Comparison of ENCODE assay signal across 11 mouse cellular contexts in genomic region chr11:118364021-118364420, GRCm38 (mm10). TPM values are rescaled to one million over a fixed set of nuclear protein-coding genes. Genes with fewer than 3 reads are reported as not detected.
DNase-seq lines count a peak whose midpoint lies in the region; ATAC-seq and TF ChIP-seq lines count a peak whose summit lies in the region.
"Had no signal": no experiment of that assay in that cellular context is flagged by ENCODE, and none has a peak within 500 bp of the region (broad histone marks: within the 10 kb centered on the region; RNA-seq: fewer than 3 reads in every experiment).

No protein-coding gene starts in this region.

- no peaks in the 10 kb centered on the region for H3K27me3 ChIP-seq in thymus, adult 2 months (ENCODE audit: control insufficient read depth, insufficient read depth, low read length)
- H3K27me3 ChIP-seq in stomach, embryonic 15.5 days (replicated peaks) = no peaks in the 10 kb centered on the region

- H3K27ac ChIP-seq in thymus, adult 2 months (ENCODE audit: control insufficient read depth, insufficient read depth, low read length) = no peak overlapping the region
- peak overlapping the region; percentile 94 for H3K27ac ChIP-seq in embryonic fibroblast, embryonic 13.5 days (ENCODE audit: insufficient read depth, low read length)
- 0 out of 2 replicates have a peak overlapping the region, but pooled peaks have one; percentile 55 for H3K27ac ChIP-seq in stomach, embryonic 15.5 days

- no peak overlapping the region for H3K9ac ChIP-seq in stomach, embryonic 15.5 days

- peaks cover 14% of the 10 kb centered on the region for H3K4me1 ChIP-seq in thymus, adult 2 months (replicated peaks; ENCODE audit: control insufficient read depth, insufficient read depth, low read length)
- H3K4me1 ChIP-seq in embryonic fibroblast, embryonic 13.5 days (ENCODE audit: control insufficient read depth, insufficient read depth, low read length) = peaks cover 52% of the 10 kb centered on the region
- H3K4me1 ChIP-seq in stomach, embryonic 15.5 days = peaks cover 39% of the 10 kb centered on the region

- H3K9me3 ChIP-seq in stomach, embryonic 15.5 days = no peaks in the 10 kb centered on the region

- H3K36me3 ChIP-seq in thymus, adult 2 months (ENCODE audit: control insufficient read depth, insufficient read depth, low read length) = no peaks in the 10 kb centered on the region
- H3K36me3 ChIP-seq in stomach, embryonic 15.5 days = no peaks in the 10 kb centered on the region

- no peak overlapping the region for H3K4me2 ChIP-seq in stomach, embryonic 15.5 days

- TF ChIP-seq POLR2A in thymus, adult 2 months (IDR thresholded peaks at IDR 0.05; ENCODE audit: control insufficient read depth, extremely low read depth, insufficient read depth, low read length, poor library complexity) = no peak
- TF ChIP-seq POLR2A in embryonic fibroblast, embryonic 13.5 days (IDR thresholded peaks at IDR 0.05; ENCODE audit: low read depth, low read length) = no peak

- DNase-seq in heart, postnatal 4 days = peak; percentile 3
- no peak for DNase-seq in heart, adult 9 months (ENCODE audit: low spot score in 2 of 2)
- peak; percentile 5 for DNase-seq in thymus, postnatal 4 days
- no peak for DNase-seq in thymus, adult 2 months
- no peak for DNase-seq in layer of hippocampus, adult 9-10 months (ENCODE audit: low spot score)
- DNase-seq: gastrocnemius, postnatal 36 days; lung, postnatal 14 days had no signal

- no peak for TF ChIP-seq CTCF in thymus, adult 2 months (IDR thresholded peaks at IDR 0.05; ENCODE audit: borderline replicate concordance, control insufficient read depth, extremely low read depth, insufficient read depth, low read length, poor library complexity)
- TF ChIP-seq CTCF in embryonic fibroblast, embryonic 13.5 days (IDR thresholded peaks at IDR 0.05; ENCODE audit: borderline replicate concordance, insufficient read depth, low read length) = no peak

- H3K4me3 ChIP-seq in thymus, adult 2 months (ENCODE audit: control insufficient read depth, insufficient read depth, low read length) = no peak overlapping the region
- no peak overlapping the region for H3K4me3 ChIP-seq in embryonic fibroblast, embryonic 13.5 days (ENCODE audit: insufficient read depth, low read length)
- no peak overlapping the region for H3K4me3 ChIP-seq in stomach, embryonic 15.5 days (replicated peaks)

- ATAC-seq in stomach, embryonic 15.5 days (ENCODE audit: insufficient read depth, low FRiP score, low read depth) = no peak
- ATAC-seq: intestine, postnatal 0 days had no signal

- WGBS in thymus, adult 2 months = 98% methylated on average over 4 of the region's 4 CpGs
- WGBS in stomach, embryonic 15.5 days = 84% methylated on average over 4 of the region's 4 CpGs

RNA-seq across cellular contexts. Expression of gene Timp2, which starts 8.5 kb away (rescaled TPM):
- 100 to 1,000 TPM; 206 to 223 TPM for total RNA-seq in heart, postnatal 4 days (2021)
- 72.6 and 78.8 TPM in 2 replicates for polyA plus RNA-seq in thymus, adult 2 months (2012; rRNA removed)
- 967 and 1,083 TPM in 2 replicates for polyA plus RNA-seq in embryonic fibroblast, embryonic 13.5 days (2011; ENCODE audit: insufficient read length, low read depth, missing spikeins)
- 78.8 and 83.0 TPM in 2 replicates for polyA plus RNA-seq in stomach, embryonic 15.5 days (2015; fragmentation: Nextera tagmentation; extraction: Ambion mirVana)

RNA-seq across cellular contexts. Expression of gene Cep295nl, which starts 21.7 kb away (rescaled TPM):
- 1 to 10 TPM; 1.9 to 2.5 TPM for total RNA-seq in heart, postnatal 4 days (2021)
- polyA plus RNA-seq in thymus, adult 2 months (2012; rRNA removed) = 0.26 and 0.32 TPM in 2 replicates
- polyA plus RNA-seq in embryonic fibroblast, embryonic 13.5 days (2011; ENCODE audit: insufficient read length, low read depth, missing spikeins) = 5.2 and 6.1 TPM in 2 replicates
- polyA plus RNA-seq in stomach, embryonic 15.5 days (2015; fragmentation: Nextera tagmentation; extraction: Ambion mirVana) = 0.36 and 0.42 TPM in 2 replicates
- total RNA-seq: liver, adult 2 months had no signal
- polyA plus RNA-seq: liver, adult 2 months had no signal

RNA-seq across cellular contexts. Expression of gene Lgals3bp, which starts 37.9 kb away (rescaled TPM):
- total RNA-seq in heart, postnatal 4 days (2021) = 10 to 100 TPM; 20.2 to 24.4 TPM
- 450 and 565 TPM in 2 replicates for polyA plus RNA-seq in thymus, adult 2 months (2012; rRNA removed)
- 116 and 144 TPM in 2 replicates for polyA plus RNA-seq in embryonic fibroblast, embryonic 13.5 days (2011; ENCODE audit: insufficient read length, low read depth, missing spikeins)
- polyA plus RNA-seq in stomach, embryonic 15.5 days (2015; fragmentation: Nextera tagmentation; extraction: Ambion mirVana) = 67.4 and 81.5 TPM in 2 replicates

RNA-seq across cellular contexts. Expression of gene Cant1, which starts 54.9 kb away (rescaled TPM):
- total RNA-seq in heart, postnatal 4 days (2021) = 10 to 100 TPM; 19.6 to 20.2 TPM
- polyA plus RNA-seq in thymus, adult 2 months (2012; rRNA removed) = 100 and 105 TPM in 2 replicates
- 28.2 and 29.9 TPM in 2 replicates for polyA plus RNA-seq in embryonic fibroblast, embryonic 13.5 days (2011; ENCODE audit: insufficient read length, low read depth, missing spikeins)
- 30.7 and 32.1 TPM in 2 replicates for polyA plus RNA-seq in stomach, embryonic 15.5 days (2015; fragmentation: Nextera tagmentation; extraction: Ambion mirVana)

Comparison
In these comparisons a context has a peak if more than half of its experiments do, and no peak if none do; other contexts are left out.
1. DNase-seq: peak in heart, postnatal 4 days (single experiment) and thymus, postnatal 4 days (single experiment); none in heart, adult 9 months (0 of 2), thymus, adult 2 months (single experiment) and layer of hippocampus, adult 9-10 months (single experiment).
2. RNA of gene Timp2, which starts 8.5 kb away (polyA plus RNA-seq): 967 to 1,083 TPM in embryonic fibroblast, embryonic 13.5 days; 78.8 to 83.0 TPM in stomach, embryonic 15.5 days and 72.6 to 78.8 TPM in thymus, adult 2 months; every median in the first group is over 10 times any median in the second.